Mouse (Mus musculus) heart, postnatal 14 days (tissue): ENCODE results near the gene Alg12. TPM values are rescaled to one million over a fixed set of nuclear protein-coding genes. Genes with fewer than 3 reads are reported as not detected.
"Not testable (repeated sequence)": the region's sequence is repeated elsewhere in the genome, so short reads cannot be mapped to it uniquely, and the experiment has no call there.

Experiments
- DNase-seq, 2 experiments: peaks; one replicate each; pipeline ENCODE4 v3.0.0; 2021 to 2022
- intact Hi-C: fragments of 180-260 bp; cut with DNase I; formaldehyde crosslinking; loops from one replicate; pipeline ENCODE4 v1.15.1; 2025
- total RNA-seq, 2 experiments: library from RNA; stranded (reverse); gene quantifications; 2 replicates each; pipeline ENCODE4 v1.2.3; 2021

The Alg12 gene
- total RNA-seq, 2 experiments from 2014 or later = 9.2 to 9.9 TPM

DNA sequence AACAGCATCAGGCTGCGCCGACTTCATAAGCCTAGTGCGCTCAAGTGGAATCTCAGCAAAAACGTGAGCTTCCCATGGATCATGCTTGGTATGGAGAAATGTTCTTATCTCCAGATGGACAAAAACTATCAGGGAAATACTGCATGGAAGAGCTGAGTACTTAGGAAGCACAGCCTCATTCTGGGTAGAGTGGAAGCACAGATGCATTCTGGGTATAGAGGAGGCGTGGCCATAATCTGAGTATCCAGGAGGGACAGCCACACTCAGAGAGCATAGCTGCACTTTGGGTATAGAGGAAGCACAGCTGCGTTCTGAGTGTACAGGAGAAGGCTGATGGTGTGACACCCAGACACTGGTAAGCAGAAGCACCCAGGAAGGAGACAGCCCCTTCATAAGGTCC lies 16.8 kb downstream of the Alg12 start:
- intact Hi-C loops = no loop called here
- no peak for DNase-seq

DNA sequence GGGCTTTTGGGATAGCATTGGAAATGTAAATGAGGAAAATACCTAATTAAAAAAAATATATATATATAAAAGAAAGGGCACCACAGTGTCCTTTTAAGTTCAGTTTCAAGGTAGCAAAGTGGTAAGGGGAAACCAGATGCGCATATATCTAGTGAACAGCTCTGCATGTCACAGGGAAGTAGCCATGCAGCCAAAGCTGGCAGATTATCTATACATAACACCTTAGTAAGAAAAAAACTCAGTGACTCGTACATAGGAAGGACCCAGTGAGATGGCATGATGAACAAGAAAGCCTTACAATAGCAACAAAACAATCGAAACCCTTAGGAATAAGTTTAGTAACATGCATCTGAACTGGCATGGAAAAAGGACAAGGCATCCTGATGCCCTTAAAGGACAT lies 17.2 kb downstream of the Alg12 start:
- DNase-seq = no peak
- intact Hi-C loops = no loop called here

DNA sequence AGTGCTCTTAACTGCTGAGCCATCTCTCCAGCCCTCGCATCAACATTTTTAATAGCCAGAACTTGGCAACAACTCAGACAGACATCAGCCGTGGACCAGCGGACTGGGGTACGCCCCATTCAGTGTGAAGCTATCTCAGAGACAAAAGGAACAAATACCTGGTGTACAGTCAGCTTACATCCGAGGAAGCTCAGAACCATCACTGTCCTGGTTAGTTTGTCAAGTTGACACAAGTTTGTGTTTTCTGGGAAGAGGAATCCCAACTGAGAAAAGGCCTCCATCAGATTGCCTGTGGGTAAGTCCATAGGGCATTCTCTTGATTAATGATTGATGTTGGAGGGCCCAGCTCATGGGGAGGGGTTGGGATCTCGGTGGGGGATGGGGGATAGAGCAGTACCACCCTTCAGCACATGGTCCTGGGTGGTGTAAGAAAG lies 18.2 kb downstream of the Alg12 start:
- intact Hi-C loops = no loop called here
- DNase-seq = no peak

DNA sequence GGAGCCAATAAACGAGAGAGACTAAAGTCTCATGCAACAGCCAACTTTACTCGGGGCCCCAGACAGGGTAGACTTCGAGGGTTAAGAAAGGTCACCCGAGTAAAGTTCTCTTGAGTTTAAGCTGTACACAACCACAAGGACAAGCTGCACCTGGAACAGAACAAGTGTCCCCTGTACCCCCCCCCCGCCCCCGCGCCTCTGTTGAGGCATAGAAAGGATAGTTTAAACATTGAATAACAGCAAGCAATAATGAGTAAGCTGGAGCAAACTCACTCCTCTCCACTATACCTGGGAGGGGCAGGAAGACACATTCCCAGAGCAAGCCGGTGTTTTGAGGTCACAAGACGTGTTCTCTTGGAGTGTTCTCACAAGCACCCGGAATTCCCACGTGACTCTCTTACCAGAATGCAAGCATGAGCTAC lies 19.2 kb downstream of the Alg12 start:
- no peak for DNase-seq
- intact Hi-C loops = no loop called here

DNA sequence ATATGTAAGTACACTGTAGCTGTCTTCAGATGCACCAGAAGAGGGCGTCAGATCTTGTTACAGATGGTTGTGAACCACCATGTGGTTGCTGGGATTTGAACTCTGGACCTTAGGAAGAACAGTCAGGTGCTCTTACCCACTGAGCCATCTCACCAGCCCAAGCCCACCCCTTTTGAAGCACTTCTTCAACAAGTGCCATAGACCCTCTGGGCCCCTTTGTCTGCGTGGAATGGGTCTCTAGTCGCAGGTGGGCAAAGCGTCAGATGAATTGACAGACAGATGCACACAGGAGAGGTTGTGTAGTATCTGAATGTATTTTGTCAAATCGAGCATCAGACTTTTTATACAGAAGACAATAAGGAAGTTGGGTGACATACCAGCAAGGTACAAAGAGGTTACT lies 24.4 kb downstream of the Alg12 start:
- intact Hi-C loops, DNase-seq: not testable (repeated sequence)

DNA sequence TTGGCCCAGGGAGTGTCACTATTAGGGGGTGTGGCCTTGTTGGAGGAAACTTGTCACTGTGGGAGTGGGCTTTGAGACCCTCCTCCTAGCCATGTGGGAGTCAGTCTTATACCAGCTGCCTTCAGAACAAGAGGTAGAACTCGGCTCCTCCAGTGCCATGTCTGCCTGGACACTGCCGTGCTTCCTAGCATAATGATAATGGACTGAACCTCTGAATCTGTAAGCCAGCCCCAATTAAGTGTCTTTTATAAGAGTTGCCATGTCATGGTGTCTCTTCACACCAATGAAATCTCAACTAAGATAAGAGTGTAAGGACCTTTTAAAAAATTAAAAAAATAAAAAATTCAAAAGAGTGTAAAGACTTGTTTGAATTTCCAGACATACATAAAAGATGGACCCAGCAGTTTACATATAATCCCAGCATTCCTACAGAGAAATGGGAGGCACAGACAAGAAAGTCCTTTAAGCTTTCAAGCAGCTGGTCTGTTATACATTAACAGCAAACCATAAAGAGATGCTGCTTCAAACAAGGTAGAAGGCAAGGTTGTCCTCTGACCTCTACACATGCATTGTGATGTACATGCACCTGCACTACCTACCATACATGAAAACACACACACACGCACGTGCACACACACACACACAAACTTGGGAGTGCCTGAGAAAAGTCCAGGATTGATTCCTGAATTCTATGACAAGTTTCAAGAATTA lies 26.8 kb downstream of the Alg12 start:
- intact Hi-C loops = no loop called here
- DNase-seq = no peak

DNA sequence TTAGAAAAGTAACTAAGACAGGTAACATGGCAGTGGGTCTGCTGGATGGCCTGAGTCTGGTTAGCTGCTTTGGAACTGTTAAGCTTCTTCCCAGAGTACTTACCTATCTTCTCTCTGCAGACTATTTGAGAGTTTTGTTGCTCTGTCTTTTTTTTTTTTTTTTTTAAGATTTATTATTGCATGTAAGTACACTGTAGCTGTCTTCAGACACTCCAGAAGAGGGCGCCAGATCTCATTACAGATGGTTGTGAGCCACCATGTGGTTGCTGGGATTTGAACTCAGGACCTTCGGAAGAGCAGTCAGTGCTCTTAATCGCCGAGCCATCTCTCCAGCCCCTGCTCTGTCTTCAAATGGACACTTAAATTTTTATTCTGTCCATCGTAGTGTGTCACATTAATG lies 44.5 kb downstream of the Alg12 start:
- intact Hi-C loops = not testable (repeated sequence)

DNA sequence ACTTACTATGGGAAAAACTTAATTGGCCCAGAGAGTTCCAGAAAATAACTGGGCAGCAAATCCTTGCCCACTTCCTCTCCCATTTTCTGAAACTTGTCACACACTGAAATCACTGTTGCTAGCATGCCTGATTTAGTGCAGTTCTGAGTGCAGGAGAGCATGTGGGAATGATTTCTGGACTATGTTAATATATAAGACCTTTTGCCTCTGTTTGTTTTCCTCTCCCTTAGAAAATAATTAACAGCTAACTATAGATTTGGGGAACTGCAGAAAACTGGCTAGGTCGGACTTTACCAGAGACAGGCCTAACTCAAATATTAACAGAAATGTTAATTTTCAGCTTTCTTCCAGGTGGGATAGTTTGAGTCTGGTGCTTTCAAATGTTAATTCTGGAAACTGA lies 50.6 kb downstream of the Alg12 start:
- no peak for DNase-seq
- intact Hi-C loops = no loop called here

More for the DNA sequence above, 44.5 kb downstream of the Alg12 start:
- not testable (repeated sequence) for DNase-seq

DNA sequence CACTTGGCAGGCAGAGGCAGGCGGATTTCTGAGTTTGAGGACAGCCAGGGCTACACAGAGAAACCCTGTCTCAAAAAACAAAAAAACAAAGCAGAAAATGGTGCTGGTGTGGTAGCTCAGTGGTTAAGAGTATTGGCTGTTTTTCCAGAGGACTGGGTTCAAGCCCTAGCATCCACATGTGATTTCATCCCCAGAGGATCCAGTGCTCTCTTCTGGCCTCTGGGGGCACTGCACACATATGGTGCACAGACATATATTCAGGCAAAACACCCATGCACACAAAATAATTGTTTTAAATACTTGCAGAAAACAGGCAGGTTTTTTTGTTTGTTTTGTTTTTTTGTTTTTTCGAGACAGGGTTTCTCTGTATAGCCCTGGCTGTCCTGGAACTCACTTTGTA lies 53.0 kb downstream of the Alg12 start:
- intact Hi-C loops, DNase-seq: not testable (repeated sequence)

DNA sequence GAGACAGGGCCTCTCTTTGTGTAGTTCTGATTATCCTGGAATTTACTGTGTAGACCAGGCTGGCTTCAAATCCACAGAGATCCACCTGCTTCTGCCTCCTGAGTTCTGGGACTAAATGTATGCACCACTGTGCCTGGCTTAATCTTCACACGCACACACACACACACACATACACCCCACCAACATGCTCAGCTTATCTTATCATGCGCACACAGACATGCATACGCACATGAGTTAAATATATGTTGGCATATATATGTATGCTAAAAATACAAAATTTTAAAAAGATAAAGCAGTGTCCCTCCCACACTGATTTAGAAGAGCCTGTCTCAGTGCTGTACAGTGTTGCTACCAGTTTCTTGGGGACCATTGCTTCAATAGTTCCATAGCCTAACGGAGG lies 57.6 kb downstream of the Alg12 start:
- intact Hi-C loops = loop anchor here (2.0 kb wide), 1 partner anchor 43 kb away; no protein-coding TSS in a partner anchor
- DNase-seq = no peak

DNA sequence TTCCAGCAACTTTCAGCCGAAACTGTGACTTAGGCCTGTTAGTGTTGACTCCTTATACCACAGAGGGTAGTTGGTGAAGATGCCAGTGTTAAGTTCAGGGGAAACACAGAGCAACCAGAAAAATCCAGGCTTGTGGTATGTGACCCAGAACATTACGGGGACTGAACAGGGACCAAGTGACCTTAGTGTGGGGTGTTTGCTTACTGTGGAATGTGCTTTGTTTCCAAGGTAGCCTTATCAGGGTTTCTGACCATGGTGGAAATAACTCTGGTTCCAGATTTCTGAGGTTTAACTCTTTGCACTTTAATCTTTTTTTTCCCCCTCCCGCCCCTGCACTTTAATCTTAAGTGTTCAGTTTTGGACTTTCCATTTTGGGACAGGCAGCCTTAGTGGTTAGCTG lies 61.1 kb downstream of the Alg12 start:
- intact Hi-C loops = no loop called here
- DNase-seq = no peak

DNA sequence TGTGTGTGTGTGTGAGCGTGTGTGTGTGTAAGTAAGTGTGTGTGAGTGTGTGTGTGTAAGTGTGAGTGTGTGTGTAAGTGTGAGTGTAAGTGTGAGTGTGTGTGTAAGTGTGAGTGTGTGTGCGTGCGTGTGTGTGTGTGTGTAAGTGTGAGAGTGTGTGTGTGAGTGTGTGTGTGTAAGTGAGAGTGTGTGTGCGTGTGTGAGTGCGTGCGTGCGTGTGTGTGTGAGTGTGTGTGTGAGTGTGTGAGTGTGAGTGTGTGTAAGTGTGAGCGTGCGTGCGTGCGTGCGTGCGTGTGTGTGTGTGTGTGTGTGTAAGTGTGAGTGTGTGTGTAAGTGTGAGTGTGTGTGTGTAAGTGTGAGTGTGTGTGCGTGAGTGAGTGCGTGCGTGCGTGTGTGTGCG lies 63.4 kb downstream of the Alg12 start:
- DNase-seq = no peak
- intact Hi-C loops = no loop called here

Other genes starting within 250 kb of the Alg12 start
- gene Zdhhc25, start 219.0 kb downstream of the Alg12 start, total RNA-seq = not detected
- gene Brd1, start 85.1 kb downstream of the Alg12 start, total RNA-seq = 10 to 100 TPM; 35.1 to 35.8 TPM
- 10 to 100 TPM in 1 of 2 experiments, 1 to 10 TPM in 1; 8.9 to 12.4 TPM for gene Zbed4, start 67.7 kb downstream of the Alg12 start, total RNA-seq
- gene Creld2, start 328 bp upstream of the Alg12 start, total RNA-seq = 10 to 100 TPM; 12.1 to 22.5 TPM
- 10 to 100 TPM; 97.7 to 97.8 TPM for gene Pim3, start 42.9 kb upstream of the Alg12 start, total RNA-seq
- gene Ttll8, start 135.1 kb upstream of the Alg12 start, total RNA-seq = not detected
- gene Mlc1, start 159.7 kb upstream of the Alg12 start, total RNA-seq = not detected
- gene Mov10l1, start 163.6 kb upstream of the Alg12 start, total RNA-seq = 10 to 100 TPM; 72.2 to 81.8 TPM
- gene Panx2, start 240.4 kb upstream of the Alg12 start, total RNA-seq = 1 to 10 TPM in 1 of 2 experiments, under 1 TPM in 1; 0.76 to 1.9 TPM